Mouse (Mus musculus): ENCODE data around the gene Sh2b3. TPM values are rescaled to one million over a fixed set of nuclear protein-coding genes. Genes with fewer than 3 reads are reported as not detected.

Gene Sh2b3
- polyA plus RNA-seq, 1 experiment from 2014 or later, result 6.4 TPM

GRCm38 (mm10) chr5:121821552-121821951, 15.9 kb downstream of the Sh2b3 start:
- Histone ChIP-seq H3K4me2 (ENCODE audit: low read depth, low read length) (no peak overlapping the region), H3K36me3 (ENCODE audit: control insufficient read depth, insufficient read depth, low read length) (peaks cover 25% of the 10 kb centered on the region), H3K9me3 (ENCODE audit: control insufficient read depth, low read length) (no peaks in the 10 kb centered on the region), H3K27me3 (ENCODE audit: control insufficient read depth, insufficient read depth, low read length) (no peaks in the 10 kb centered on the region), H3K4me3 (ENCODE audit: low read depth, low read length) (no peak overlapping the region), H3K9ac (replicated peaks; ENCODE audit: low read depth, low read length) (no peak overlapping the region), H3K27ac (ENCODE audit: low read depth, low read length) (no peak overlapping the region), H3K4me1 (ENCODE audit: control insufficient read depth, insufficient read depth, low read length) (no peaks in the 10 kb centered on the region)
- no peak for ATAC-seq (ENCODE audit: low read depth)
- 66% methylated on average over 5 of the region's 5 CpGs for whole genome bisulfite sequencing

- H3K9me3 ChIP-seq (ENCODE audit: control insufficient read depth, low read length), result no peaks in the 10 kb centered on the region
- 81% methylated on average over 5 of the region's 5 CpGs for WGBS
- no peak overlapping the region for H3K27ac ChIP-seq (ENCODE audit: low read depth, low read length)
- peaks cover 28% of the 10 kb centered on the region for H3K36me3 ChIP-seq (ENCODE audit: control insufficient read depth, insufficient read depth, low read length)
- no peak overlapping the region for H3K4me2 ChIP-seq (ENCODE audit: low read depth, low read length)
- H3K27me3 ChIP-seq (ENCODE audit: control insufficient read depth, insufficient read depth, low read length), result no peaks in the 10 kb centered on the region
- no peak overlapping the region for H3K9ac ChIP-seq (replicated peaks; ENCODE audit: low read depth, low read length)
- H3K4me1 ChIP-seq (ENCODE audit: control insufficient read depth, insufficient read depth, low read length), result no peaks in the 10 kb centered on the region
- no peak overlapping the region for H3K4me3 ChIP-seq (ENCODE audit: low read depth, low read length)
- ATAC-seq (ENCODE audit: low read depth), result no peak
These were observed 16.3 kb downstream of the Sh2b3 start for GRCm38 (mm10) chr5:121821116-121821515.

- H3K9ac ChIP-seq (replicated peaks; ENCODE audit: low read depth, low read length), result no peak overlapping the region
- H3K4me3 ChIP-seq (ENCODE audit: low read depth, low read length), result no peak overlapping the region
- no peak overlapping the region for H3K27ac ChIP-seq (ENCODE audit: low read depth, low read length)
- H3K9me3 ChIP-seq (ENCODE audit: control insufficient read depth, low read length), result no peaks in the 10 kb centered on the region
- H3K4me1 ChIP-seq (ENCODE audit: control insufficient read depth, insufficient read depth, low read length), result no peaks in the 10 kb centered on the region
- H3K36me3 ChIP-seq (ENCODE audit: control insufficient read depth, insufficient read depth, low read length), result peaks cover 32% of the 10 kb centered on the region
- H3K27me3 ChIP-seq (ENCODE audit: control insufficient read depth, insufficient read depth, low read length), result no peaks in the 10 kb centered on the region
- H3K4me2 ChIP-seq (ENCODE audit: low read depth, low read length), result no peak overlapping the region
- 90% methylated on average over 3 of the region's 3 CpGs for WGBS
- no peak for ATAC-seq (ENCODE audit: low read depth)
These were observed 16.8 kb downstream of the Sh2b3 start for GRCm38 (mm10) chr5:121820657-121821056.

- no peaks in the 10 kb centered on the region for H3K4me1 ChIP-seq (ENCODE audit: control insufficient read depth, insufficient read depth, low read length)
- H3K9me3 ChIP-seq (ENCODE audit: control insufficient read depth, low read length), result no peaks in the 10 kb centered on the region
- H3K4me3 ChIP-seq (ENCODE audit: low read depth, low read length), result no peak overlapping the region
- WGBS, result 96% methylated on average over 2 of the region's 2 CpGs
- no peak overlapping the region for H3K27ac ChIP-seq (ENCODE audit: low read depth, low read length)
- no peaks in the 10 kb centered on the region for H3K27me3 ChIP-seq (ENCODE audit: control insufficient read depth, insufficient read depth, low read length)
- no peak for ATAC-seq (ENCODE audit: low read depth)
- H3K36me3 ChIP-seq (ENCODE audit: control insufficient read depth, insufficient read depth, low read length), result peaks cover 32% of the 10 kb centered on the region
- no peak overlapping the region for H3K9ac ChIP-seq (replicated peaks; ENCODE audit: low read depth, low read length)
- no peak overlapping the region for H3K4me2 ChIP-seq (ENCODE audit: low read depth, low read length)
These were observed 17.3 kb downstream of the Sh2b3 start for GRCm38 (mm10) chr5:121820161-121820560.

- H3K9ac ChIP-seq (replicated peaks; ENCODE audit: low read depth, low read length), result no peak overlapping the region
- no peak overlapping the region for H3K4me3 ChIP-seq (ENCODE audit: low read depth, low read length)
- peaks cover 32% of the 10 kb centered on the region for H3K36me3 ChIP-seq (ENCODE audit: control insufficient read depth, insufficient read depth, low read length)
- no peaks in the 10 kb centered on the region for H3K27me3 ChIP-seq (ENCODE audit: control insufficient read depth, insufficient read depth, low read length)
- H3K9me3 ChIP-seq (ENCODE audit: control insufficient read depth, low read length), result no peaks in the 10 kb centered on the region
- no peaks in the 10 kb centered on the region for H3K4me1 ChIP-seq (ENCODE audit: control insufficient read depth, insufficient read depth, low read length)
- ATAC-seq (ENCODE audit: low read depth), result no peak
- 95% methylated on average over 5 of the region's 5 CpGs for WGBS
- no peak overlapping the region for H3K4me2 ChIP-seq (ENCODE audit: low read depth, low read length)
- H3K27ac ChIP-seq (ENCODE audit: low read depth, low read length), result no peak overlapping the region
These were observed 17.9 kb downstream of the Sh2b3 start for GRCm38 (mm10) chr5:121819559-121819958.

- Histone ChIP-seq H3K4me1 (ENCODE audit: control insufficient read depth, insufficient read depth, low read length) (no peaks in the 10 kb centered on the region), H3K36me3 (ENCODE audit: control insufficient read depth, insufficient read depth, low read length) (peaks cover 37% of the 10 kb centered on the region), H3K4me3 (ENCODE audit: low read depth, low read length) (no peak overlapping the region), H3K9me3 (ENCODE audit: control insufficient read depth, low read length) (no peaks in the 10 kb centered on the region), H3K9ac (replicated peaks; ENCODE audit: low read depth, low read length) (no peak overlapping the region), H3K27ac (ENCODE audit: low read depth, low read length) (no peak overlapping the region), H3K27me3 (ENCODE audit: control insufficient read depth, insufficient read depth, low read length) (no peaks in the 10 kb centered on the region), H3K4me2 (ENCODE audit: low read depth, low read length) (no peak overlapping the region)
- no peak for ATAC-seq (ENCODE audit: low read depth)
- 98% methylated on average over 4 of the region's 4 CpGs for WGBS
These were observed 18.6 kb downstream of the Sh2b3 start for GRCm38 (mm10) chr5:121818862-121819261.

GRCm38 (mm10) chr5:121818401-121818800, 19.0 kb downstream of the Sh2b3 start:
- no peak overlapping the region for H3K9ac ChIP-seq (replicated peaks; ENCODE audit: low read depth, low read length)
- no peak overlapping the region for H3K4me2 ChIP-seq (ENCODE audit: low read depth, low read length)
- H3K4me1 ChIP-seq (ENCODE audit: control insufficient read depth, insufficient read depth, low read length), result no peaks in the 10 kb centered on the region
- H3K27ac ChIP-seq (ENCODE audit: low read depth, low read length), result no peak overlapping the region
- WGBS, result 95% methylated on average over 7 of the region's 7 CpGs
- no peaks in the 10 kb centered on the region for H3K9me3 ChIP-seq (ENCODE audit: control insufficient read depth, low read length)
- H3K4me3 ChIP-seq (ENCODE audit: low read depth, low read length), result no peak overlapping the region
- peaks cover 41% of the 10 kb centered on the region for H3K36me3 ChIP-seq (ENCODE audit: control insufficient read depth, insufficient read depth, low read length)
- no peak for ATAC-seq (ENCODE audit: low read depth)
- no peaks in the 10 kb centered on the region for H3K27me3 ChIP-seq (ENCODE audit: control insufficient read depth, insufficient read depth, low read length)

- no peaks in the 10 kb centered on the region for H3K27me3 ChIP-seq (ENCODE audit: control insufficient read depth, insufficient read depth, low read length)
- 91% methylated on average over 9 of the region's 9 CpGs for WGBS
- H3K9me3 ChIP-seq (ENCODE audit: control insufficient read depth, low read length), result no peaks in the 10 kb centered on the region
- H3K27ac ChIP-seq (ENCODE audit: low read depth, low read length), result no peak overlapping the region
- peaks cover 49% of the 10 kb centered on the region for H3K36me3 ChIP-seq (ENCODE audit: control insufficient read depth, insufficient read depth, low read length)
- no peak for ATAC-seq (ENCODE audit: low read depth)
- no peak overlapping the region for H3K4me3 ChIP-seq (ENCODE audit: low read depth, low read length)
- H3K4me2 ChIP-seq (ENCODE audit: low read depth, low read length), result no peak overlapping the region
- no peaks in the 10 kb centered on the region for H3K4me1 ChIP-seq (ENCODE audit: control insufficient read depth, insufficient read depth, low read length)
- H3K9ac ChIP-seq (replicated peaks; ENCODE audit: low read depth, low read length), result no peak overlapping the region
These were observed 19.9 kb downstream of the Sh2b3 start for GRCm38 (mm10) chr5:121817551-121817950.

- Histone ChIP-seq H3K4me3 (ENCODE audit: low read depth, low read length) (no peak overlapping the region), H3K27me3 (ENCODE audit: control insufficient read depth, insufficient read depth, low read length) (no peaks in the 10 kb centered on the region), H3K4me2 (ENCODE audit: low read depth, low read length) (no peak overlapping the region), H3K4me1 (ENCODE audit: control insufficient read depth, insufficient read depth, low read length) (no peaks in the 10 kb centered on the region), H3K36me3 (ENCODE audit: control insufficient read depth, insufficient read depth, low read length) (peaks cover 59% of the 10 kb centered on the region), H3K9me3 (ENCODE audit: control insufficient read depth, low read length) (no peaks in the 10 kb centered on the region), H3K9ac (replicated peaks; ENCODE audit: low read depth, low read length) (no peak overlapping the region), H3K27ac (ENCODE audit: low read depth, low read length) (no peak overlapping the region)
- no peak for ATAC-seq (ENCODE audit: low read depth)
- WGBS, result 98% methylated on average over 2 of the region's 2 CpGs
These were observed 20.8 kb downstream of the Sh2b3 start for GRCm38 (mm10) chr5:121816611-121817010.

Data from neural tube, embryonic 14.5 days (tissue).